ENCODE assay signal across 8 mouse cellular contexts in genomic region chr19:36083262-36084225, GRCm38 (mm10). TPM values are rescaled to one million over a fixed set of nuclear protein-coding genes. Genes with fewer than 3 reads are reported as not detected.
DNase-seq lines count a peak whose midpoint lies in the region; ATAC-seq and TF ChIP-seq lines count a peak whose summit lies in the region.

Rpp30 (plus strand) TSS chr19:36083716.

- intact Hi-C loops in heart, postnatal 36 days (cut with DNase I) = loop anchor here (5.0 to 10.0 kb wide), 2 partner anchors 451 to 956 kb away; no protein-coding TSS in a partner anchor

- H3K27me3 ChIP-seq in G1E (ENCODE audit: insufficient read depth, low read length) = peaks cover 3% of the 10 kb centered on the region; the same call in 1 of the 2 replicates
- H3K27me3 ChIP-seq in forebrain, embryonic 16.5 days (replicated peaks; ENCODE audit: control insufficient read depth, insufficient read depth, low read length) = no peaks in the 10 kb centered on the region
- no peaks in the 10 kb centered on the region for H3K27me3 ChIP-seq in lung, embryonic 14.5 days (ENCODE audit: insufficient read depth, low read length)
- H3K27me3 ChIP-seq in thymus, adult 2 months (ENCODE audit: control insufficient read depth, insufficient read depth, low read length) = no peaks in the 10 kb centered on the region

- peak within 1 kb of the TSS; percentile 74 for H3K4me3 ChIP-seq in G1E (ENCODE audit: low read depth, low read length)
- peak within 1 kb of the TSS; percentile 58 for H3K4me3 ChIP-seq in forebrain, embryonic 16.5 days (replicated peaks; ENCODE audit: low read length)
- peak within 1 kb of the TSS; percentile 79 for H3K4me3 ChIP-seq in layer of hippocampus, adult 2 months
- H3K4me3 ChIP-seq in lung, embryonic 14.5 days (ENCODE audit: low read depth, low read length) = peak within 1 kb of the TSS; percentile 83
- H3K4me3 ChIP-seq in olfactory bulb, adult 2 months (ENCODE audit: insufficient read depth, low read depth, low read length) = peak within 1 kb of the TSS; percentile 80
- peak within 1 kb of the TSS; percentile 86 for H3K4me3 ChIP-seq in thymus, adult 2 months (ENCODE audit: control insufficient read depth, insufficient read depth, low read length)

- TF ChIP-seq CTCF in G1E (IDR thresholded peaks at IDR 0.05; ENCODE audit: low read depth, low read length) = no peak
- no peak for TF ChIP-seq CTCF in layer of hippocampus, adult 2 months (conservative IDR thresholded peaks at IDR 0.05)
- no peak for TF ChIP-seq CTCF in lung, embryonic 14.5 days (IDR thresholded peaks at IDR 0.05; ENCODE audit: low read depth)
- no peak for TF ChIP-seq CTCF in olfactory bulb, adult 2 months (IDR thresholded peaks at IDR 0.05; ENCODE audit: insufficient read depth, low read depth, low read length)
- 0 out of 2 replicates have a peak, but pooled peaks have one; percentile 32 for TF ChIP-seq CTCF in thymus, adult 2 months (IDR thresholded peaks at IDR 0.05; ENCODE audit: borderline replicate concordance, control insufficient read depth, extremely low read depth, insufficient read depth, low read length, poor library complexity)

- H3K4me2 ChIP-seq in forebrain, embryonic 16.5 days (ENCODE audit: low read length) = peak within 1 kb of the TSS; percentile 69
- peak within 1 kb of the TSS; percentile 83 for H3K4me2 ChIP-seq in lung, embryonic 14.5 days

- peak; percentile 23 for DNase-seq in G1E (ENCODE audit: low spot score)
- DNase-seq in cerebellum, adult 18-20 months = peak; percentile 86 to 87
- DNase-seq in heart, postnatal 36 days = peak; percentile 80 to 81
- peak; percentile 82 to 89 for DNase-seq in layer of hippocampus, adult 2 months (ENCODE audit: low spot score in 2 of 2)
- peak; percentile 95 for DNase-seq in lung, embryonic 14.5 days
- peak; percentile 79 for DNase-seq in thymus, adult 2 months

- peak within 1 kb of the TSS; percentile 49 for H3K27ac ChIP-seq in forebrain, embryonic 16.5 days (ENCODE audit: low read length)
- peak within 1 kb of the TSS; percentile 82 for H3K27ac ChIP-seq in layer of hippocampus, adult 2 months
- H3K27ac ChIP-seq in lung, embryonic 14.5 days (ENCODE audit: low read depth) = peak within 1 kb of the TSS; percentile 58
- no peak within 1 kb of the TSS for H3K27ac ChIP-seq in olfactory bulb, adult 2 months (ENCODE audit: insufficient read depth, low read depth, low read length)
- H3K27ac ChIP-seq in thymus, adult 2 months (ENCODE audit: control insufficient read depth, insufficient read depth, low read length) = no peak within 1 kb of the TSS

- peaks cover 25% of the 10 kb centered on the region for H3K36me3 ChIP-seq in G1E (replicated peaks)
- 0 out of 2 replicates have a peak, but pooled peaks cover under 1% of the 10 kb centered on the region for H3K36me3 ChIP-seq in forebrain, embryonic 16.5 days (ENCODE audit: control insufficient read depth, insufficient read depth)
- H3K36me3 ChIP-seq in lung, embryonic 14.5 days (ENCODE audit: insufficient read depth) = peaks cover 14% of the 10 kb centered on the region
- peaks cover 7% of the 10 kb centered on the region; the same call in 1 of the 2 replicates for H3K36me3 ChIP-seq in thymus, adult 2 months (ENCODE audit: control insufficient read depth, insufficient read depth, low read length)

- 2% methylated on average over 34 of the region's 34 CpGs for WGBS in forebrain, embryonic 16.5 days
- 3% methylated on average over 34 of the region's 34 CpGs for WGBS in lung, embryonic 14.5 days
- 2% methylated on average over 34 of the region's 34 CpGs for WGBS in olfactory bulb, adult 2 months
- WGBS in thymus, adult 2 months = 2% methylated on average over 34 of the region's 34 CpGs

- no peaks in the 10 kb centered on the region for H3K9me3 ChIP-seq in G1E (replicated peaks)
- H3K9me3 ChIP-seq in forebrain, embryonic 16.5 days (ENCODE audit: control insufficient read depth, low read length) = no peaks in the 10 kb centered on the region
- no peaks in the 10 kb centered on the region for H3K9me3 ChIP-seq in lung, embryonic 14.5 days (ENCODE audit: low read depth, low read length)

- ATAC-seq in G1E (ENCODE audit: extremely low read depth, insufficient number of reproducible peaks, low FRiP score, poor library complexity, severe bottlenecking) = peak; percentile 78
- peak; percentile 97 for ATAC-seq in forebrain, embryonic 16.5 days
- ATAC-seq in lung, embryonic 14.5 days (ENCODE audit: insufficient read depth) = peak; percentile 95

- H3K4me1 ChIP-seq in G1E (ENCODE audit: insufficient read depth, low read depth, low read length) = peaks cover 21% of the 10 kb centered on the region
- peaks cover 10% of the 10 kb centered on the region for H3K4me1 ChIP-seq in forebrain, embryonic 16.5 days (replicated peaks; ENCODE audit: control insufficient read depth, insufficient read depth, low read length)
- H3K4me1 ChIP-seq in lung, embryonic 14.5 days (ENCODE audit: insufficient read depth) = peaks cover 6% of the 10 kb centered on the region; the same call in 1 of the 2 replicates
- H3K4me1 ChIP-seq in olfactory bulb, adult 2 months (ENCODE audit: control insufficient read depth, insufficient read depth, low read length) = no peaks in the 10 kb centered on the region
- H3K4me1 ChIP-seq in thymus, adult 2 months (replicated peaks; ENCODE audit: control insufficient read depth, insufficient read depth, low read length) = peaks cover 7% of the 10 kb centered on the region

- H3K9ac ChIP-seq in forebrain, embryonic 16.5 days (replicated peaks; ENCODE audit: low read depth, low read length) = peak within 1 kb of the TSS; percentile 69
- peak within 1 kb of the TSS; percentile 78 for H3K9ac ChIP-seq in lung, embryonic 14.5 days

- peak; percentile 43; the same call in 1 of the 2 replicates for TF ChIP-seq POLR2A in olfactory bulb, adult 2 months (IDR thresholded peaks at IDR 0.05; ENCODE audit: insufficient read depth, low read depth, low read length)
- TF ChIP-seq POLR2A in thymus, adult 2 months (IDR thresholded peaks at IDR 0.05; ENCODE audit: control insufficient read depth, extremely low read depth, insufficient read depth, low read length, poor library complexity) = peak; percentile 59

RNA-seq across cellular contexts. Expression of gene Rpp30, which starts in this region (rescaled TPM):
- total RNA-seq in G1E (2014; fragmentation: Nextera tagmentation) (87.4 and 113 TPM in 2 replicates), G1E (2017) (43.6 and 53.9 TPM in 2 replicates)
- 4.0 and 4.2 TPM in 2 replicates for polyA plus RNA-seq in G1E (2012)
- polyA plus RNA-seq in forebrain, embryonic 16.5 days (2015; fragmentation: Nextera tagmentation; extraction: Ambion mirVana) = 87.5 and 95.2 TPM in 2 replicates
- 10 to 100 TPM; 12.7 to 19.5 TPM for total RNA-seq in heart, postnatal 36 days (2021)
- 10 to 100 TPM; 17.0 to 17.4 TPM for total RNA-seq in layer of hippocampus, adult 2 months (2021)
- 87.3 and 88.6 TPM in 2 replicates for polyA plus RNA-seq in lung, embryonic 14.5 days (2014; fragmentation: Nextera tagmentation; extraction: Ambion mirVana)
- polyA plus RNA-seq in olfactory bulb, adult 2 months (2012; ENCODE audit: insufficient read depth, insufficient read length, low replicate concordance, missing spikeins) = not detected in 2 replicates
- polyA plus RNA-seq in thymus, adult 2 months (2012; rRNA removed) = 4.9 TPM in 2 replicates

Comparison
In these comparisons a context has a peak if more than half of its experiments do, and no peak if none do; other contexts are left out.
1. RNA of gene Rpp30 (polyA plus RNA-seq): 87.5 to 95.2 TPM in forebrain, embryonic 16.5 days and 87.3 to 88.6 TPM in lung, embryonic 14.5 days; 4.9 TPM in thymus, adult 2 months, 4.0 to 4.2 TPM in G1E and not detected in olfactory bulb, adult 2 months; every median in the first group is over 10 times any median in the second.
2. DNase-seq: peak in every context shown above with its lines; median percentile 95 in lung, embryonic 14.5 days; 86 in cerebellum, adult 18-20 months; 86 in layer of hippocampus, adult 2 months; 80 in heart, postnatal 36 days; 79 in thymus, adult 2 months; 23 in G1E.
3. H3K27ac ChIP-seq: peak in forebrain, embryonic 16.5 days (single experiment), layer of hippocampus, adult 2 months (single experiment) and lung, embryonic 14.5 days (single experiment); none in olfactory bulb, adult 2 months (single experiment) and thymus, adult 2 months (single experiment).
4. Peak in every context shown above with its lines, with median percentiles within 50 percentile points of each other: ATAC-seq and H3K4me3 ChIP-seq.